Mouse (Mus musculus) heart, embryonic 15.5 days (tissue): ENCODE measurements at regions not wholly inside any gene's neighbourhood (a gene's known extent, or its start where the extent isn't known, plus 50 kb on each side); places are given as distances from the start of the nearest gene placed in this dataset.

Experiments used
- ATAC-seq: fragments of 200-750 bp; cut with Nextera tagmentation; replicated peaks from 2 replicates; pipeline ENCODE4 v1.8.0; 2017; ENCODE audit warnings: low read depth, moderate TSS enrichment; ENCODE audit not compliant: insufficient number of reproducible peaks, insufficient read depth, low FRiP score
- H3K27ac ChIP-seq: fragments of 300-500 bp; sonication (generic); 2 replicates; pipeline ENCODE4 v1.5.1; 2015; ENCODE audit warnings: mild to moderate bottlenecking, inconsistent platforms
- H3K27me3 ChIP-seq: fragments of 300-500 bp; sonication (generic); 2 replicates; pipeline ENCODE4 v1.6.1; 2015; ENCODE audit warnings: inconsistent platforms
- H3K36me3 ChIP-seq: fragments of 300-500 bp; sonication (generic); 2 replicates; pipeline ENCODE4 v1.6.1; 2015; ENCODE audit warnings: mild to moderate bottlenecking, inconsistent platforms
- H3K4me1 ChIP-seq: fragments of 300-500 bp; sonication (generic); replicated peaks from 2 replicates; pipeline ENCODE4 v1.6.1; 2015; ENCODE audit warnings: inconsistent platforms
- H3K4me2 ChIP-seq: fragments of 300-500 bp; sonication (generic); 2 replicates; pipeline ENCODE4 v1.6.1; 2015; ENCODE audit warnings: inconsistent platforms, mild to moderate bottlenecking, moderate library complexity
- H3K4me3 ChIP-seq: fragments of 300-500 bp; sonication (generic); 2 replicates; pipeline ENCODE4 v1.5.1; 2015; ENCODE audit warnings: mild to moderate bottlenecking, inconsistent platforms
- H3K9ac ChIP-seq: fragments of 300-500 bp; sonication (generic); 2 replicates; pipeline ENCODE4 v1.6.1; 2015; ENCODE audit warnings: mild to moderate bottlenecking, inconsistent platforms
- H3K9me3 ChIP-seq: fragments of 300-500 bp; sonication (generic); replicated peaks from 2 replicates; pipeline ENCODE4 v1.6.1; 2016; ENCODE audit warnings: inconsistent platforms
- WGBS: fragments of 180-500 bp; shearing (Covaris S2); methylation state at CpG from one replicate; pipeline ENCODE4 v1.1.7; 2015; ENCODE audit warnings: mixed read lengths; 5-methylcytosine and 5-hydroxymethylcytosine counted together

DNA sequence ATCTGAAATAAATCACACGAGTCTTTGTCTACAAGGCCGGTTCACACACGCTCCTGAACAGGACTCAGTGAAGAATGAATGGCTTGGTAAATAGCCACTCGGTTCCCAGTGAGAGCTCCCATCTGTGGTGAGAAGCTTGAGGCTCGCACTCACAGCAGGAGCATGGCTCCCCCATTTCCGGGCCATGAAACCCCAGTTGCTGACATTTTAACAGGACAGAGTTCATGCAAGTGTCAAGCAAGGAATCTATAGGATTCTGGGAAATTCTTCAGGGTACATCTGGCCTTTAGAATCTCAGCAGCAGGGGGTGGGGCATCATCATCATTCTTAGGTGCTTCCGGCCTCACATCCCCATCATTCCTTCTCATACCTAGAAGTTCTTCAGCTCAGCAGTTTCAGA is 371.8 kb downstream of the Adam3 start:
- Histone ChIP-seq H3K9me3 (no peaks in the 10 kb centered on the region), H3K4me2 (no peak overlapping the region), H3K27me3 (no peaks in the 10 kb centered on the region), H3K4me3 (no peak overlapping the region), H3K4me1 (peaks cover 4% of the 10 kb centered on the region), H3K9ac (no peak overlapping the region), H3K27ac (no peak overlapping the region), H3K36me3 (no peaks in the 10 kb centered on the region)
- no peak for ATAC-seq
- 78% methylated on average over 7 of the region's 7 CpGs for WGBS

DNA sequence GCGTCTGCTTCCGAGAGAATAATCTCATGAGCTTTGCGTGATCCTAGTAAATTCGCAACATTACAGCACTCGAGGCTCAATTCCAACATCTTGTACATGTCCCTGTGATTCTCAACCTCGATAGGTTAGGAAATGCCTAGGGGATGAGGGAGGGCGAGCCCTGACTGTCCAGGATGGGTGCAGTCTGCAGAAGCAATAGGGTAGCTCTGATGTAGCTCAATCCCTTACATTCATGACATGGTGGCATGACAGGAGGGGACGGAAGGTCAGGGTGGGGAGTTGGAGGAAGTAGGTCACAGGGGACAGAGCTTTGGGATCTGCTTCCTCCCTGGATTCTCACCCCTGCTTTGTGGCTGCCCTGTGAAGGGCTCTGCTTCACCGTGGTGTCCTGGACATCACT is 373.3 kb downstream of the Adam3 start:
- Histone ChIP-seq H3K27ac (no peak overlapping the region), H3K36me3 (no peaks in the 10 kb centered on the region), H3K4me3 (no peak overlapping the region; the same call in 1 of the 2 replicates), H3K4me2 (peak overlapping the region; percentile 49; the same call in 1 of the 2 replicates), H3K4me1 (peaks cover 4% of the 10 kb centered on the region; the same call in 1 of the 2 replicates), H3K27me3 (no peaks in the 10 kb centered on the region), H3K9ac (no peak overlapping the region), H3K9me3 (no peaks in the 10 kb centered on the region)
- WGBS, result 56% methylated on average over 9 of the region's 9 CpGs
- ATAC-seq, result no peak

DNA sequence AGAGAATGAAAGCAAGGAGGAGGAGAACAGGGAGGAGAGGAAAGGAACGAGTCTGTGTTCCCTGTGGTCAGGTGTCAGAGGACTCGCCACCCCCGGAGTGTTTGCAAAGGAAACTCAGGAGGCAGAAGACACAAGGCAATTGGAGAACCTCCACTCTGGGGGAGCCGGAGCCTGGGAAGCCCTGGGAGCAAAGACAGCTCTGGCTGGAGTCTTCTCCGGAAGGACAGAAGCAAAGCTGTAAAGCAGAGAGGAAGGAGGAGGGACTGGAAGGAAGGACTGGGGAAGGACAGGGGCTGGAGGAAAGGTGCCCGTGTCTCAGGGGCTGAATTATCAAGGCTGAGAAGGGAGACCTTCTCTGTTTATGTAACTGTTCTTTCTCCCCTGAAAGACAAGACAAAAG is 373.9 kb downstream of the Adam3 start:
- peak overlapping the region; percentile 21 for H3K4me3 ChIP-seq
- peak overlapping the region; percentile 49 for H3K4me2 ChIP-seq
- no peaks in the 10 kb centered on the region for H3K36me3 ChIP-seq
- H3K9ac ChIP-seq, result no peak overlapping the region
- WGBS, result 14% methylated on average over 6 of the region's 6 CpGs
- ATAC-seq, result no peak
- peaks cover 4% of the 10 kb centered on the region; the same call in 1 of the 2 replicates for H3K4me1 ChIP-seq
- H3K27ac ChIP-seq, result no peak overlapping the region
- H3K27me3 ChIP-seq, result no peaks in the 10 kb centered on the region
- no peaks in the 10 kb centered on the region for H3K9me3 ChIP-seq

DNA sequence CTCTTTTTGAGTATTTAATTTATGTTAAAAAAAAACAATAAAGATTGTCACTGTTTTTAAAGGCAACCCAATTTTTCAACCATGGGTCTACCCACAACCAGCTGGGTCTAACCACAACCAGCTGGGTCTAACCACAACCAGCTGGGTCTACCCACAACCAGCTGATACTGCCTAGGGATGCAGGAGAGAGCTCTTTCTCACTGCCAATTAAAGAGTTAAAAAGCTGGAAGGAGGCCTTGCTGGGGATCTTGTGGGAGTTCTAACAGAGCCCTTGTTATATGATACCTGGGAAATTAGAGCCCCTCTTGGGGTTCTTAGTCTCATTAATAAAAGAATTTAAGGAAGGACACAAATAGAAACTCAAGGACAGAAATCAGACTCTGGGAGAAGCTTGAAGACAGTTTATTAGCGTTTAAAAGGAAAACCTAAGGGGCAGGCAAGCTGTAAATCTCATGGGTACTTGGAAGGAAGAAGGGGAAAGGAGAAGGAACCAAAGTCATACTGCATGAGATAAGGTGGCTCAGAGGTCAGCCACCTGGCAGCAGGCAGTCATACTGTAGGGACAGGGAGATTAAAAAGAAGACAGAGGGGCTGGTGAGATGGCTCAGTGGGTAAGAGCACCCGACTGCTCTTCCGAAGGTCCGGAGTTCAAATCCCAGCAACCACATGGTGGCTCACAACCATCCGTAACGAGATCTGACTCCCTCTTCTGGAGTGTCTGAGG is 379.1 kb downstream of the Adam3 start:
- no peak overlapping the region for H3K27ac ChIP-seq
- no peak for ATAC-seq
- no peaks in the 10 kb centered on the region for H3K36me3 ChIP-seq
- no peak overlapping the region for H3K4me3 ChIP-seq
- WGBS, result 61% methylated on average over 6 of the region's 6 CpGs
- no peaks in the 10 kb centered on the region for H3K27me3 ChIP-seq
- no peak overlapping the region for H3K4me2 ChIP-seq
- no peak overlapping the region for H3K9ac ChIP-seq
- no peaks in the 10 kb centered on the region for H3K9me3 ChIP-seq
- H3K4me1 ChIP-seq, result peaks cover under 1% of the 10 kb centered on the region; the same call in 1 of the 2 replicates

DNA sequence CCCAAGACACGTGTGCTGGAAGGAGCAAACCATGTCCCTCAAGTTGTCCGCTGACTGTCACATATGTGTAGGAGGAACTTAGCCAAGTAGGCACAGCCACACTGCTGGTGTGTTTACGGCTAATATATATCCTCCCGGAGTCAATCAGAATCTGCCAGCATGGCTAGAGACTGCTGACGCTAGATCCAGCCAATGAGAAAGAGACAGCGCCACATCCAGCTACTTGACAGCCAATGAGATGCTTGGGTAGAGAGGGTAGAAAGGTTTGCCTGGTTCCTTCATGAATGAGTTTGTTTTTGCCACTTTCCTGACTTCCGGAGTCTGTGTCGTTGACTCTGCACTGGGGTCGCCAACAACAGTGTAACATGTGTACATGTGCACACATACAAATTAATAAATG is 387.0 kb downstream of the Adam3 start:
- no peak overlapping the region for H3K27ac ChIP-seq
- H3K4me3 ChIP-seq, result no peak overlapping the region
- no peaks in the 10 kb centered on the region for H3K36me3 ChIP-seq
- ATAC-seq, result no peak
- 87% methylated on average over 9 of the region's 9 CpGs for whole genome bisulfite sequencing
- H3K4me2 ChIP-seq, result no peak overlapping the region
- no peaks in the 10 kb centered on the region for H3K27me3 ChIP-seq
- no peak overlapping the region for H3K9ac ChIP-seq
- H3K4me1 ChIP-seq, result no peaks in the 10 kb centered on the region
- no peaks in the 10 kb centered on the region for H3K9me3 ChIP-seq

DNA sequence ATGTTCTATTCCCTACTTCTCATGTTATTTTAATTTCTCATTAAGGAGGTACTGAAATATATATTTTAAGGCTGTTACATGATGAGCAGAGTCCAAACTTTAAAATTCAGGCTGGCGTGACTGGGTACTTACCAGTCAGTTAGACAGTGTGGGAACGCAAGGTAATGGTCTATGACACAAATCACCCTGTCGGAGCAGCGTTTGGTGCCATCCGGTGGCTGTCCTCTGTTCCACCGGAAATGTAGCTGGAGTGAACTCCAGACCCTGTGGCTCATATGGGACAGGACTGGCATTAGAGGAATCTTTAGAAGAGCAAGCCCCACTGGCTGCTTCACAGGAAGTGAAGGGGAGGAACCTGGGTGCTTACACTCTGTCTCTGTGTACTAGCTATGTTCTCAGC is 388.0 kb downstream of the Adam3 start:
- ATAC-seq, result no peak
- H3K4me3 ChIP-seq, result no peak overlapping the region
- H3K36me3 ChIP-seq, result no peaks in the 10 kb centered on the region
- no peak overlapping the region for H3K9ac ChIP-seq
- WGBS, result 54% methylated on average over 6 of the region's 6 CpGs
- no peaks in the 10 kb centered on the region for H3K4me1 ChIP-seq
- H3K27ac ChIP-seq, result no peak overlapping the region
- H3K27me3 ChIP-seq, result no peaks in the 10 kb centered on the region
- H3K4me2 ChIP-seq, result no peak overlapping the region
- no peaks in the 10 kb centered on the region for H3K9me3 ChIP-seq

DNA sequence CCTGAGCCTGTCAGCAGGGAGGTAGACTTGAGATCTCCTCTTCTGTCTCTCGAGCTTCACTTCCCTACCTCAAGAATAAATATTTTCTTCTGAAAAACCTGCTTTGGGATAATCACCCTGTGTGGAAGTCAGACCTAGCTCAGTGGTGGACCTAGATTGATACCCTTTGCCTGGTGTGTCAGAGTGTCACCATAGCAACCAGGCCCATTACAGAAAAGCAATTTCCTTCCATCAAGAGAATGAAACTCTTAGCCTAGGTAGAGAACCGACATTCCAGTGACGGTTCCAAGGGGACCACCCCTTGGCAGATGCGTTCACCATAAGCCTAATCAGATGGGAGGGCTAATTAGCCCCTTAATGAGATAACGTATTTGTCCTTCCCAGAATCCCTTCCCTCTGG is 389.9 kb downstream of the Adam3 start:
- H3K4me1 ChIP-seq, result no peaks in the 10 kb centered on the region
- no peaks in the 10 kb centered on the region for H3K36me3 ChIP-seq
- no peak overlapping the region for H3K9ac ChIP-seq
- no peaks in the 10 kb centered on the region for H3K27me3 ChIP-seq
- 53% methylated on average over 5 of the region's 5 CpGs for WGBS
- ATAC-seq, result no peak
- H3K27ac ChIP-seq, result no peak overlapping the region
- H3K9me3 ChIP-seq, result no peaks in the 10 kb centered on the region
- no peak overlapping the region for H3K4me2 ChIP-seq
- H3K4me3 ChIP-seq, result no peak overlapping the region

DNA sequence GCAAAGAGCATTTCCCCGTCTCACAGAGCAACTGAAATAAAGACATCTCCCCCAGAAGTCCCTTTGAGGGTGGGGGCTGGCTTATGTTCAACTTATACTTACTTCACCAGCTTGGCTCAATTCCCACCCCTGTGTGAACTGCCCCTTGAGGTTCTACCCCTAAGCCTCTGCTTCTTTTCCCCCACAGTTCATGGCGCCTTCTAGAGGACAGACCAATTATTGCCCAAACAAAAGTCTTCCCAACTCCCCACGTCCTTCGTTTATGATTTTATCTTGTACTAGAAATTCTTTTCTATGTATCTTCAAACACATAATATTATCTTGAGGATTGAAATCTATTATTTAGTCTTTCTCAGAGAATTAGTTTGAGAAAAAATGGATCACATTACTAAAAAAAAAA is 391.9 kb downstream of the Adam3 start:
- Histone ChIP-seq H3K27ac (no peak overlapping the region), H3K27me3 (no peaks in the 10 kb centered on the region), H3K9ac (no peak overlapping the region), H3K4me1 (no peaks in the 10 kb centered on the region), H3K36me3 (no peaks in the 10 kb centered on the region), H3K4me2 (no peak overlapping the region), H3K9me3 (no peaks in the 10 kb centered on the region), H3K4me3 (no peak overlapping the region)
- WGBS, result 66% methylated on average over 4 of the region's 4 CpGs
- ATAC-seq, result no peak

DNA sequence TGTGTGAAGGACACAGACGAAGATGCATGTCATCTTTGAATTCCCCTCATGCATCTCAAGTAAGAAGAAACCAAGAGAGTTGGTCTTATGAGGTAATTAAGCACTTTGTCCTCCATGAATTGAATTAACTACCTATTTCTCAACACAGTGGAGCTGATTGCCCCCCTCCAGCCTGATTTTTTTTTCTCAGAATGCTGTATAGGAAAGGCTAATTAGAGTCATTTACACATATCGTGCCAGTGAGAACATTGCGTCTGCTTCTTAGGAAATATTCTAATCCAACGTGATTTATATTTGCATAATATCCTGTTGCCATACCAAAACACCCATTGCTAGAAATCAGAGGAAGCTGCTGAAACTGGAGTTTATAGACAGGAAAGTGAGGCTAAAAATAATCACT is 414.8 kb downstream of the Adam3 start:
- WGBS, result 73% methylated on average over 4 of the region's 4 CpGs
- Histone ChIP-seq H3K4me3 (no peak overlapping the region), H3K4me1 (no peaks in the 10 kb centered on the region), H3K36me3 (no peaks in the 10 kb centered on the region), H3K9me3 (no peaks in the 10 kb centered on the region), H3K27ac (no peak overlapping the region), H3K4me2 (no peak overlapping the region), H3K27me3 (no peaks in the 10 kb centered on the region), H3K9ac (no peak overlapping the region)
- no peak for ATAC-seq

DNA sequence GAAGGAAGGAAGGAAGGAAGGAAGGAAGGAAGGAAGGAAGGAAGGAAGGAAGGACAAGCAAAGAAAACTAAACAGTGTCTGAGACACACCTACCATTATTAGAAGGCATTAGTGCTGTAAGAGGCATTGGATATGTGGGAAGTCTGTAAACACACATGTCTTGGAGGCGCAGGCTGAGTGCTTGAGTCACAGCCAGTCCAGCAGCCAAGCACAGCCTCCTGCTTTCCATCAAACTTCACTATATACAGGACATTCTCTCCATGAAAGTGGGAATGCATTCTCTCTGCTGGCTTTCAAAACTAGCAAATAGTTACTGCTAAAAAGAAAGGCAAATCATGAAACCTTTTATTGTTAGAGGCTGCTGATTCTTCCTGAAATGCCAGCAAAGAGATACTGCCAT is 431.1 kb downstream of the Adam3 start:
- no peak overlapping the region for H3K27ac ChIP-seq
- H3K4me1 ChIP-seq, result no peaks in the 10 kb centered on the region
- H3K4me2 ChIP-seq, result no peak overlapping the region
- no peak overlapping the region for H3K9ac ChIP-seq
- no peaks in the 10 kb centered on the region for H3K36me3 ChIP-seq
- WGBS, result 55% methylated on average over 1 of the region's 1 CpGs
- no peaks in the 10 kb centered on the region for H3K9me3 ChIP-seq
- ATAC-seq, result no peak
- no peaks in the 10 kb centered on the region for H3K27me3 ChIP-seq
- H3K4me3 ChIP-seq, result no peak overlapping the region

DNA sequence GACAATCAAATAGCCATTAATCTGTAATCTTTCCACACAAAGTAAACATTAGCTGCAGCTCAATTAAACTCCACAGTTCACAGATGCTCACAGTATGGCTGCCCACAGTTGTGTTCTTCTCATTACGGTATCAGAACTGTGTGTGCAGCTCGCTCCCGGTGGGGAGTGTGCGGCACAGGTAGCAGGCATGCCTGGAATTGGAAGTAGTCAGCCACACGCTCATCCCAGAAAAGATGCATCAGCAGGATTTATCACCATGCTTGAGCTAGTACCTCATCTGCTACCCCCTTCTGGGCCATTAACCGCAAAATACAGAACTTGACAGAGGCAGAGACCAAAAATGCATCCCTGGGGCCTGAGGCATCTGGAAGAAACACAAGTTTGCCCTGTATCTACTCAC is 437.8 kb downstream of the Adam3 start:
- WGBS, result 87% methylated on average over 6 of the region's 6 CpGs
- Histone ChIP-seq H3K36me3 (no peaks in the 10 kb centered on the region), H3K4me1 (0 out of 2 replicates have a peak, but pooled peaks cover 2% of the 10 kb centered on the region), H3K9me3 (no peaks in the 10 kb centered on the region), H3K4me3 (no peak overlapping the region), H3K27me3 (no peaks in the 10 kb centered on the region), H3K4me2 (no peak overlapping the region), H3K9ac (no peak overlapping the region), H3K27ac (no peak overlapping the region)
- ATAC-seq, result no peak

DNA sequence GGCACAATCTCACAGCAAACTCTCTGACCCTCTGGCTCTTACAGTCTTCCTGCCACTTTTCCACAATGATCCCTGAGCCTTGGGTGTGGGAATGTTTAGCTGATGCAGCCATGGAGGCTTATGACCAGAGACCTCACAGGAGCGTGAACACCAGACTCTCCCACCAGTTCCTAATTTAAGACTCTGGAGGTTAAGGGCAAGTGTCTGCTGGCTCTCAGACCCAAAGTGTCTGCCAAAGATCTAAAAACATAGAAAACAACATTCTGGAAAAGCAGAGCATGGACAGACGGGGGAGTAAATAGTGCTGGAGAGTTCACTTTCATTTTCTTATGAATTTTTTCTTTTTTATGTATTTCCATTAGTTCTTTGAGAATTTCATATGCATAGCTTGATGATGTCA is 440.7 kb downstream of the Adam3 start:
- Histone ChIP-seq H3K36me3 (no peaks in the 10 kb centered on the region), H3K9ac (no peak overlapping the region), H3K27ac (no peak overlapping the region), H3K4me1 (0 out of 2 replicates have a peak, but pooled peaks cover 2% of the 10 kb centered on the region), H3K4me3 (no peak overlapping the region), H3K9me3 (no peaks in the 10 kb centered on the region), H3K4me2 (no peak overlapping the region), H3K27me3 (no peaks in the 10 kb centered on the region)
- no peak for ATAC-seq
- WGBS, result 59% methylated on average over 2 of the region's 2 CpGs
